Mouse (Mus musculus): ENCODE measurements at regions not wholly inside any gene's neighbourhood (a gene's known extent, or its start where the extent isn't known, plus 50 kb on each side); places are given as distances from the start of the nearest gene placed in this dataset.

DNA sequence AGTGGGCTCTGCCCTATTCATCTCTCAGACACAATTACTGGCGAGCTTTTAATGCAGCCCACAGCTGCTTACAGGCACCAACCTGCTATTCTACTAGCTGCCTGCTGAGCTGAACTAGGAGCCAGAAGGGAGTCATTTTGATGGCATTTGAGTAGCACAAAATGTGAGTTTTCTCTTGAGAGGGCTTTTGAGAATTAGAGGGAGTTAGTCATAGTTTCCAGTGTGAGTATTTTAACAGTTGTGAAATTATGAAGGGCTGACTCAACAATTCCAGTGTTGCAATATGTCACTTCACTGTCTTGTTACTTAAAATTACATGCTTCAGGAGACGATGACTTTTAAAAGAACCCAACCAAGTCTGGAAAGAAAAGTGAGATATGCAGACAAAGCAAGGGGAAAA lies 54.4 kb upstream of the Ly86 start:
- Histone ChIP-seq H3K36me3 (ENCODE audit: insufficient read depth) (no peaks in the 10 kb centered on the region), H3K27me3 (ENCODE audit: insufficient read depth, low read length) (no peaks in the 10 kb centered on the region), H3K27ac (ENCODE audit: low read depth) (no peak overlapping the region), H3K4me1 (ENCODE audit: insufficient read depth) (no peaks in the 10 kb centered on the region), H3K9ac (no peak overlapping the region), H3K9me3 (ENCODE audit: low read depth, low read length) (no peaks in the 10 kb centered on the region), H3K4me2 (no peak overlapping the region), H3K4me3 (ENCODE audit: low read depth, low read length) (no peak overlapping the region)
- DNase-seq = peak; percentile 7
- WGBS = 54% methylated on average over 2 of the region's 2 CpGs
- TF ChIP-seq CTCF (IDR thresholded peaks at IDR 0.05; ENCODE audit: low read depth) = no peak
- no peak for ATAC-seq (ENCODE audit: insufficient read depth)

DNA sequence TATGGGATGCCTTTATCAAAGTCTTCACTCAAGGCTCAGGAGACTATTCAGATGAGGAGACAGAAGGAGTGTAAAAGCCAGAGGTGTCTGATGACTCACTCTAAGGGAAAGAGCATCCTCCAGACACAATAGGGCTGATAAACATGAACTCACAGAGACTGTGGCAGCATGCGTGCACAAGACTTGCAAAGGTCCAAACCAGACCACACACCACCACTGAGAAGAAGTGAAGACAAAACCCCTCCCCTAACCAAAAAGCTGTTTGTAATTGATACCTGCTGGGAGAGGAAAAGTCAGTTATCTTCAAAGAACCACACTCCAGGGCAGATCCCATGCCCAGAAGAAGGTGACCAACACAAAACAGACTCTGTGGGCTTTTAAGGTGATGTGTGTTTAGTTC lies 56.0 kb upstream of the Ly86 start:
- H3K27me3 ChIP-seq (ENCODE audit: insufficient read depth, low read length) = no peaks in the 10 kb centered on the region
- no peak for ATAC-seq (ENCODE audit: insufficient read depth)
- no peak overlapping the region for H3K9ac ChIP-seq
- DNase-seq = no peak
- H3K27ac ChIP-seq (ENCODE audit: low read depth) = no peak overlapping the region
- H3K4me2 ChIP-seq = no peak overlapping the region
- 44% methylated on average over 1 of the region's 1 CpGs for WGBS
- no peaks in the 10 kb centered on the region for H3K9me3 ChIP-seq (ENCODE audit: low read depth, low read length)
- H3K4me1 ChIP-seq (ENCODE audit: insufficient read depth) = no peaks in the 10 kb centered on the region
- no peaks in the 10 kb centered on the region for H3K36me3 ChIP-seq (ENCODE audit: insufficient read depth)
- TF ChIP-seq CTCF (IDR thresholded peaks at IDR 0.05; ENCODE audit: low read depth) = no peak
- no peak overlapping the region for H3K4me3 ChIP-seq (ENCODE audit: low read depth, low read length)

DNA sequence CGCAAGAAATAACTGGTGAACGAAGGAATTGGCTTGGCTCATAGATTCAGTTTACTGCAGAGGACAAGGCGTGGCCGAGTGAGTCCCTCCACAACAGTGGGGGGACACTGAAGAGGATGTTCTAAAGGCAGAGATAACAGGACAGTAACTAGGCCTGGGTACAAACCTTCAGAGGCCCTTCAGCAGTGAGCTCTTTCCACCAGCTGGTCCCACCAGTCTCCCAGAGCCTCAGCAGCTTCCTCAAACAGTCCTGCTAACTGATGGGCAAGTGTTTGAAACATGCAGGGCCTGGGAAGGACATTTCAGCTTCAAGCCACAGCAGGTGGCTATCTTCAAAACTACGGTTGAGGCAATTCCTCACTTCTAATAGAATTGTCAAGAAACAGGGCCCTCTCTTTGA lies 62.5 kb upstream of the Ly86 start:
- no peaks in the 10 kb centered on the region for H3K4me1 ChIP-seq (ENCODE audit: insufficient read depth)
- no peak overlapping the region for H3K4me2 ChIP-seq
- H3K27me3 ChIP-seq (ENCODE audit: insufficient read depth, low read length) = no peaks in the 10 kb centered on the region
- H3K4me3 ChIP-seq (ENCODE audit: low read depth, low read length) = no peak overlapping the region
- H3K36me3 ChIP-seq (ENCODE audit: insufficient read depth) = no peaks in the 10 kb centered on the region
- H3K9me3 ChIP-seq (ENCODE audit: low read depth, low read length) = no peaks in the 10 kb centered on the region
- no peak for ATAC-seq (ENCODE audit: insufficient read depth)
- DNase-seq = no peak
- no peak overlapping the region for H3K9ac ChIP-seq
- WGBS = 56% methylated on average over 5 of the region's 5 CpGs
- no peak overlapping the region for H3K27ac ChIP-seq (ENCODE audit: low read depth)
- TF ChIP-seq CTCF (IDR thresholded peaks at IDR 0.05; ENCODE audit: low read depth) = no peak

DNA sequence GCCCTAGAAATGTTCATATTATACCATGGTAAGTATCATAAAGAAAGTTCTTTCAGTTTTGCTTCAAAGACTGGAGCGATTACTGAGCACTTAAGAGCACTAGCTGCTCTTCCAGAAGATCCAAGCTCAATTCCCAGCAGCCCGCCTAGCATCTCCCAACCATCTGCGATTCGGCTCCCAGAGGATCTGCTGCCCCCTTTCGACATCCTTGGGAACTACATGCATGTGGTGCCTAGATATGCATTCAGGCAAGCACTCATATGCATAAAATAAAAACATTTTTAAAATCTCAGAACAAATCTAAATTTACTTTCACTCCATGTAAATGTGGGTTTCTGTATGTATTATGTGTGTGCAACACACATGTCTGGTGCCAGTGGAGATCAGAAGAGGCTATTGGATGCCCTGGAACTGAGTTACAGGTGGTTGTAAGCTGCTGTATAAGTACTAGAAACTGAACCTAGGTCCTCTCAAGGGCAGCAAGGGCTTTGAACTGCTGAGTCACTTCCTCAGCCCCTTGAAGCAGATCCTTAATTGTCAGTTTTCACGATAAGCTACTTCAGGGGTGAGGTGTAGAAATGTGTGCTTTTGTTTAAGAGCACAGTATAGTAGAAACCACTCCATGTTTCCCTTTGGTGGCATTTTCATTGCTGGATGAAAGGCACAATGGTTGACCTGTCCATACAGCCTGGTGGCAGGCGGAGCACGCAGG lies 65.8 kb upstream of the Ly86 start:
- no peak for DNase-seq
- TF ChIP-seq CTCF (IDR thresholded peaks at IDR 0.05; ENCODE audit: low read depth) = peak; percentile 34
- no peak for ATAC-seq (ENCODE audit: insufficient read depth)
- no peak overlapping the region for H3K4me2 ChIP-seq
- H3K9ac ChIP-seq = no peak overlapping the region
- no peaks in the 10 kb centered on the region for H3K27me3 ChIP-seq (ENCODE audit: insufficient read depth, low read length)
- H3K9me3 ChIP-seq (ENCODE audit: low read depth, low read length) = no peaks in the 10 kb centered on the region
- H3K4me3 ChIP-seq (ENCODE audit: low read depth, low read length) = no peak overlapping the region
- H3K4me1 ChIP-seq (ENCODE audit: insufficient read depth) = no peaks in the 10 kb centered on the region
- no peak overlapping the region for H3K27ac ChIP-seq (ENCODE audit: low read depth)
- 85% methylated on average over 8 of the region's 8 CpGs for WGBS
- no peaks in the 10 kb centered on the region for H3K36me3 ChIP-seq (ENCODE audit: insufficient read depth)

DNA sequence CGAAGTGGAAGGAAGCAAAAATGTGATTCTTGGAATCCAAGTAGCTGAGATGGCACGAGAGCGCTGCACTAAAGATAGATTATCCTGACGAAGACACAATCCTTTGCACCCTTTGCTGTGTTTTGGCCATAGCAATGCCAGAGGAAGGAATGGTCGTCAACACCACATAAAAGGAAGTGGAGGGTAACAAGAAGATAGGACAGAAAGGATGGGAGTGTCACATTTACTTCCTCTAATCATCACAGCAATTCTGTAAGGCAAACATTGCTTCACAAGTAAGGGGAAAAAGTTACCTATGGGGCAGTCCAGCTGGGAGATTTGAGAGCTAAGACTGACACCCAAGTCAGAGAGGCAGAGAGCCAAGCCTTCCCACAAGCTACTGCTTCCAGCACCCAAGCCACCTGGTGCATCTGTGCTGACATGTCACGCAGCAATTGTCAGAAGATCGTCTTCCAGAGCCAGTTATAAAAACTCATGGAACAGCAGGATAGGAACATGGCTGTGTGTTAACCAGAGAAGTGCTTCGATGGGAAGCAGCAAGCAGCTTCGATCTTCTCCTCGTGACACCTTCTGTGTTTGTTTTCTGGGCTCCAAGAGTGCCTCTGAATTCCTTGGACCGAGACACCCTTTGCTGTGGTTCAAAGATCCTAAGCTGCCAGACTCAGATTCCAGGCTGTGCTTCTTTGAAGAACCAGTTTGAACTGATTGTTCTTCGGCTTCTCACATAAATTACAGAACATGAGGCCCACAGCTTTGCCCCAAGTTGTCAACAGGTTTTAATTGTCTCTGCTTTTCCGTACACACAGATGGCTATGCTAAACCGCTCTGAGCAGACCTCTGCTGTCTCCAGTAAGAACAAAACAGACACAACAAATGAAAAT lies 95.2 kb upstream of the Ly86 start:
- H3K9me3 ChIP-seq (ENCODE audit: low read depth, low read length) = no peaks in the 10 kb centered on the region
- no peak overlapping the region for H3K4me2 ChIP-seq
- H3K36me3 ChIP-seq (ENCODE audit: insufficient read depth) = no peaks in the 10 kb centered on the region
- WGBS = 55% methylated on average over 14 of the region's 14 CpGs
- no peak overlapping the region for H3K9ac ChIP-seq
- H3K27me3 ChIP-seq (ENCODE audit: insufficient read depth, low read length) = no peaks in the 10 kb centered on the region
- no peak overlapping the region for H3K4me3 ChIP-seq (ENCODE audit: low read depth, low read length)
- DNase-seq (peak; percentile 2), ATAC-seq (ENCODE audit: insufficient read depth) (no peak)
- H3K27ac ChIP-seq (ENCODE audit: low read depth) = no peak overlapping the region
- no peaks in the 10 kb centered on the region for H3K4me1 ChIP-seq (ENCODE audit: insufficient read depth)
- no peak for TF ChIP-seq CTCF (IDR thresholded peaks at IDR 0.05; ENCODE audit: low read depth)

DNA sequence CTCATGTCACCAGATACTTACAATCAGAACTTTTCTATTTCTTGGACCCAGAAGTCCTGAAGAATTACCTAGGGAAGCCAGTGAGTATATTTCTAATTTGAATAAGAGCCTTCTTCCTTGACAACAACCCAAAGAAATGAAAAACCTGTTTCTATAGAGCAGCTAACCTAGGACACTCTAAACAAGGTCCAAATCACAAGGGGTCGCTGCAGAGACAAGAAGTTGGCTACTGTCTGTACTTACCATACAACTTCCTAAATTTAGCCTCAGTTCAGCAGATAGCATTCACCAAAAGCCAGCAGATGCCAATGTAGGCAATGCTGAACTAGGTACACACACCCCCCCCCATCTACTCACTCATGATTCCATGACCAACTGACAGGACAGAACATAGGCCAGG lies 96.3 kb upstream of the Ly86 start:
- DNase-seq (no peak), ATAC-seq (ENCODE audit: insufficient read depth) (no peak)
- no peak overlapping the region for H3K4me2 ChIP-seq
- H3K4me1 ChIP-seq (ENCODE audit: insufficient read depth) = no peaks in the 10 kb centered on the region
- no peaks in the 10 kb centered on the region for H3K36me3 ChIP-seq (ENCODE audit: insufficient read depth)
- no peak overlapping the region for H3K4me3 ChIP-seq (ENCODE audit: low read depth, low read length)
- H3K9ac ChIP-seq = no peak overlapping the region
- no peaks in the 10 kb centered on the region for H3K27me3 ChIP-seq (ENCODE audit: insufficient read depth, low read length)
- WGBS = 75% methylated on average over 1 of the region's 1 CpGs
- no peaks in the 10 kb centered on the region for H3K9me3 ChIP-seq (ENCODE audit: low read depth, low read length)
- H3K27ac ChIP-seq (ENCODE audit: low read depth) = no peak overlapping the region
- TF ChIP-seq CTCF (IDR thresholded peaks at IDR 0.05; ENCODE audit: low read depth) = no peak

DNA sequence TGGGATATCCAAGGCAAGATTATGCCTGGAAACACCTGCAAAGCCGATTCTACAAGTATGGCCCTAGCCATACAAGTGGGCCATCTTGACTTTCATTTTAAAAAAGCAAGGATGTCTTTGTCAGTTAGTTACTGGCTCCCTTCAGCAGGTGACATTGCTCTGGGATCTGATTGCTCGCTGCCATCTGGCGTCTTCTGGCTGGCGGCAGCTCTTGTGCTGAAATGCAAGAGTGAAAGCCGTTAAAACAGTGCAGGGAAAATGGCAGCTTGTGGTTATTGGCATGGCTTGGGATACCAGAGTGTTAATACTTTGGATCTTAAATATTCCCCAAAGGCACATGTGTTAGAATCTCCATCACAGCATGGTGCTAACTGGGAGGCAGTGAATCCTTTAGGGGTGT lies 105.0 kb upstream of the Ly86 start:
- Histone ChIP-seq H3K4me1 (ENCODE audit: insufficient read depth) (no peaks in the 10 kb centered on the region), H3K27ac (ENCODE audit: low read depth) (no peak overlapping the region), H3K9me3 (ENCODE audit: low read depth, low read length) (no peaks in the 10 kb centered on the region), H3K36me3 (ENCODE audit: insufficient read depth) (no peaks in the 10 kb centered on the region), H3K9ac (no peak overlapping the region), H3K4me3 (ENCODE audit: low read depth, low read length) (no peak overlapping the region), H3K27me3 (ENCODE audit: insufficient read depth, low read length) (no peaks in the 10 kb centered on the region), H3K4me2 (no peak overlapping the region)
- no peak for TF ChIP-seq CTCF (IDR thresholded peaks at IDR 0.05; ENCODE audit: low read depth)
- 93% methylated on average over 5 of the region's 5 CpGs for WGBS
- ATAC-seq (ENCODE audit: insufficient read depth) = no peak
- DNase-seq = no peak
